Mouse (Mus musculus) embryo, embryonic 11 days (tissue): ENCODE data around the gene Ric1.
"Not testable (repeated sequence)": the region's sequence is repeated elsewhere in the genome, so short reads cannot be mapped to it uniquely, and the experiment has no call there.

Source experiments
- DNase-seq: peaks from one replicate; pipeline ENCODE4 v3.0.0-alpha.2; 2015

Ric1 gene

DNA sequence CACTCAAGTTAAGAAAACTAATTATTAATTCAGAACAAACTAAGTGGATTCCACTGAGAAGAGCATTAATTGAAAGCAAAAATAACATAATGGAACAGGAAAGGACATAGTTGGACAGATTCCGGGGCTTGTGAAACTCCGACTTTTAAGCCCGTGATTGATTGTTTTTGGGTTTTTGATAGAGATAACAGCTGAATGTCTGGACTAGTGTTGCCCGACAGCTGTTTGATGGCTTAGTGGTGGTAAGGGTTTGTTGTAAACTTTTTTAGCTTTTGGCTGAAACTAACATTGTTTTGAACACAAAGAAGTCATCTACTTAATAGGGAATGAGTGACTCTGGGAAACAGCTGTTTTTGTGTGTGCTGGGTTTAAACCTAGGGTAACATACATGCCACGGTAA is 11.9 kb downstream of the Ric1 start:
- DNase-seq, result no peak

DNA sequence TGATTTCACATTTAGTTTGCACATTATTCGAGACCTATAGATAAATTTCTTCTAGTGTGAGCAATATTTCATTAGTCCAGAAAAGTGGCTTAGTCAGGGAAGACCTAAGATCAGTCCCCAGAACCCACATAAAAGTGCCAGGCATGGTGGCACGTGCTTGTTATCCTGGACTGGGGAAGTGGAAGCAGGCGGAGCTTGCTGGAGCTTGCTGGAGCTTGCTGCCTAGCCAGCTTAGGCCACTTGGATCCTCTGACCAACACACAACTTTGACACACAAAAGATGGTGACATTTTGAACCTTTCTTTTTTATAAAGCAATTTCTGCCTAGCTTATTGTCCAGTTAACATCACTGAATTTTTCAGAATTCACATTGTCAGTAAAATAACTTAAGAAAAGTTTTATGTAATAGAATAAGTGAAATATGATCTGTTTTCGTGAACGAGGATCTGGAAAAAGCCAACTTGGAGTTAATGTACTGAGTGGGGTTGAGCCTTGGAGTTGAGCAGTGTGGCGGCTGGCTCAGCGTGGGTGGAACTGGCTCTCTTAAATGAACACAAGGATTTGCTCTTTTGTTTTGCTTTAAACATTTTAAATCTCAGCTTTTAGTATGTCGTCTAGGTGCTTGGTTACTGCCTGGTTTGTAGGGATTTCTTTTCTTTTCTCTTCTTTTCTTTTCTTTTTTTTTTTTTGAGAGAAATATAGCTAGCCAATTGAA is 20.3 kb downstream of the Ric1 start:
- DNase-seq, result no peak

DNA sequence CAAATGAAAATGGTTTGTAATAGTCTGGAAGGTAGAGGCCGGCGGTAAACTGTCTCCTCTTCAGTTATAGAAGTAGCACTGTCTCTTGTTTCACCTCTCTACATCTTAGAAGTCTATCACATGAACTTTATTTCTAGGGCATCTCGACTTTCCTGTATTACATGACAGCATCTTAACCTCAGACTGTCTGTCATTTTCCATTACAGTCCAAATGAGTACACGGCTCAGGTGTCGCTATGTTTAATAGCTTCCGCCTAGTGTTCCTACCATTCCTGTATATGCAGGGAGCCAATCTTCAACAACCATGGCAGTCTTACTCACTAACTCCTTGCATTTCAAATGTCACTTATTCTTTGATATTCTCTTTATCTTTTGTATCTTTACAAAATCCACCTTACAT is 21.9 kb downstream of the Ric1 start:
- DNase-seq, result no peak

DNA sequence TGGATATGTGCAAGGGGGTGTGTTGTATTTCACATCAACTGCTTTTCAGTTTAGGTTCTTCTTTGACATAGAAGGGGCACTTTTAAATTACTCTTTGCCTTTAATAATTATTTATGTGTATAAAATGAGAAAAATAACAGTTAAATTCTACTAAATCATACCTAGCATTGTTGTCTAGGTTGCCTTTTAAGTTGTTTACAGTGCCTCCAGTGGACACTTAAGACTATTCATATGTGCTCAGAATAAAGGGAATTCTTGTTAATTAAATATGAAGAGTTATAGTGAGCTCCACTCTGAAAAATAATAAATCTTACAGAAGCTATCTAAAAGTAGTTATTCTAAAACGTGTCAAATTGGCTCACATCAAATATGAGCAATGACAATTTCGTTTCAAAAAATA is 28.5 kb downstream of the Ric1 start:
- DNase-seq, result no peak

DNA sequence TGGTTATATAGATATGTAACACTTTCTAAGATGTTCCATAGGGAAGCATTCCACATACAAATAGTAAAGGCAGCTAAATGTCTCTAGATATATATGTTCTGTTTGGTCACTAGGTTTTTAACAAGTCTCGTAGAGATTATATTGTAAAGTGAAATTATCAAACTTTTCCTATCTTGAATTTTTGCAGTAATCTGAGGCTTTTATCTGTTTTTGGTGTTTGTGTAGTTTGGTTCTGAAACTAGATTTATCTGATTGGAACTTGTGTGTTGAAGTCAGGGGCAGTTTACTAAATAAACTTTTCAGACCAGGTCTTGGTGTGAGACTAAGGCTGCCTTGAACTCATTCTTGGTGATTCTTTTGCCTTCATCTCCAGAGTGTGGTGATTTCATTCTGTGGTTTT is 29.0 kb downstream of the Ric1 start:
- DNase-seq, result no peak

DNA sequence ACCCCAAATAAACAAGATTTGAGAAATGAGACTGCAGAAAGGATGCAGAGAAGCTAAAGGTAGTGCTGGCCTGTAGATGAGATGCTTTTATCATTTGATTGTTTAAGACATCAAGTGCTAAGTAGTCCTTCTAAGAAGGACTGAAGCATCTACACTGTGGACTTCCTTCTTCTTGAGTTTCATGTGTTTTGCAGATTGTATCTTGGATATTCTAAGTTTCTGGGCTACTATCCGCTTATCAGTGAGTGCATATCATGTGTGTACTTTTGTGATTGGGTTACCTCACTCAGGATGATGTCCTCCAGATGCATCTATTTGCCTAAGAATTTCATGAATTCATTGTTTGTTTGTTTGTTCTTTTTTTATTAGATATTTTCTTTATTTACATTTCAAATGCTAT is 29.9 kb downstream of the Ric1 start:
- DNase-seq, result not testable (repeated sequence)

DNA sequence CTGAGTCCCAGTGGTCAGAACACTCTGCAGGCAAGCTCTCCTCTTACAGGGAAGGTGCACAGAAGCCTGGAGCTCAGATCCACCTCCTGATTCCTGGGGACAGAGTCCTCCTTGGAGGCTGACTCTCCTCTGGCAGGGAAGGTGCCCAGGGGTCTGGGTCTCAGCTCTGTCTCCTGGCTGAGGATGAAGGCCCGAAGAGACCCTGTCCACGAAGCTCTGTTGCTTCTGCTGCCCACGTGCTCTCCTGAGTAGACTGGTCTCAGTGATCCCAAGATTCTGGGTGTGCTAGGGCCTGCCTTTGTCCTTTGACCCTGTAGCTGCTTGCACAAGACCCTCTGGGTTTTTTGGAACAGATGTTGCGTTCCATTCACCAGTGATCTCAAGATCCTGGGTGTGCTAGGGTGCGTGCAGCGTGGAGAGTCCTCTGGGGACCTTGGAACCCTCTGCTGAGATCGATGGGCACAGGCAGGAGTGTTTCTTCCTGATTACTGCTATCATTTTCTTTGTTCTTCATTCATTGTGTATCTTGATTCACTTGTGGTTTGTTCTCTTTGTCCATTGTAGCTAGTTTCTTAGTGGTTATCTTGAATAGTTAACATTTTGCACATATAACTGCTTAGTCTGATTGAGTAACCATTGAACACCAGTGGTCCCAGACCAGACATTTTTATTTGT is 35.2 kb downstream of the Ric1 start:
- DNase-seq, result not testable (repeated sequence)

DNA sequence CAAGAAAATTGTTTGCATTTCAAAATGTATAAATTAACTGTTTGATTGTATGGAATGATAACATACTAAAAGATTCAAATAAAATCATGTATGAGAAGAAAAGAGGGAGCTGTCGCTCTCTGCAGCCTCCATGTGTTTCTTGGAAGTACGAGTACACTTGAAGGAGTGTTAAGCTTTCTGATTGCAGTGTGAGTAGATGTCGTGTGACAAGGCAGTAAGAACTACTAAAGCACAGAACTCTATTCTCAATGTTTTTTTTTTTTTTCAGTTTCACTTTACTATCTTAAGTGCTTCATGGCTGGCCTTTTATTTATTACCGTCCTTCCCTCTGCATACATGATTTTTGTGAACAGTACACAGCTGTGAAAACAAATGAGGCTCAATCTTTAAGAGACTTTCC is 40.1 kb downstream of the Ric1 start:
- DNase-seq, result no peak

DNA sequence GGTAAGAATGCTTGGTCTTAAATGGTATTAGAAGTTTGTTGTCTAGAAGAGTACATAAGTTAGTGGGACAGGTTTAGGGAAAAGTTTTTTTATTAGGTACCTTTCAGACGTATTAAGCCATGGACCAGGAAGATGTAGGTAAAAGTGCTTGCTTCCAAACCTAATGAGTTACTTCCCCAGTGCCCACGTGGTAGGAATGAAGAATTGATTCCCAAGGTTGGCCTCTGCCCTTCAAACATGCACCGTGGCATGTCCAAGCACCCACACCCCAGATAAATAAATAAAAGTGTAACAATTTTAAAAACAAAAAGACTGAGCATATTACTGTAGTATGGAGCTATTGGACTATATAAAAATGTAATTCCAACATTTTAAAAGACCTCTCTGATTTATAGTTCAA is 40.5 kb downstream of the Ric1 start:
- no peak for DNase-seq

DNA sequence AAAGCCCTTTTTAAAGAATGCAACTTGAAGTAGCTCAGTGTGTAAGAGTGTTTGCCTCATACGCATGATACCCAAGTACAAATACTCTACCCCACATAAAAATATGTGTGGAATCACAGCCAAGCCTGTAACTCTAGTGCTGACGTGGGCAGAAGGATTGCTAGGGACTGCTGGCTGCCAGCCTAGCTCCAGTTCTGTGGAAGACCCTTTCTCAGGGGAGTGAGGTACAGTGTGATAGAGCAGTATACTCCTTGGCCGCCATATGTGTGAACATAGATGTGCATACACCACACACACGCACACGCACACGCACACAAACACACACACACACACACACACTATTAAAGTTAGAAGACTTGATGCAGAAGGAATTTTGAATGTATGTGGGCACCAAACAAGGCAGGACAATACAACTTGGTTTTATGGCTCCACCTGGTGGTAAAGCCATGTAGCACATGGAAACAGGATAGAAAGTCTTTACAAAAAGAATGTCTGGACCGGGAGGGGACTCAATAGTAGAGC is 41.2 kb downstream of the Ric1 start:
- DNase-seq, result peak; percentile 74

DNA sequence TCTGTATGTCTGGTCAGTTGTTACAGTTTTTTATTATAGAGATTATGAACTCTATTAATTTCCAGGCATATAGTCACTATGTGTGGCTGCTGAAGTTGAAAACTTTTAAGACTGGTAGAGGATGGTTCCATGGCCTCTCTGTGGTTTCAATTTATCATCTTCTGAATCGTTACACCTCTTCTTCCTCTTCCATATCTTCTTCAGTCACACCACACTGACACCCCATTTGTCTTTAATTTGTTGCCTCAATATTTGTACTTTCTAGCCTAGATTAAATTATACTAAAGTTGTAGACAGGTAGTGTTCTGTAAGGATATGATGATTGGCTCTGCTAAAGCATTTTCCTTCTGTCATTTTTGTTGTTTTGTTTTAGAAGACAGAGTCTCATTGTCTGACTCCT is 44.4 kb downstream of the Ric1 start:
- DNase-seq, result no peak

DNA sequence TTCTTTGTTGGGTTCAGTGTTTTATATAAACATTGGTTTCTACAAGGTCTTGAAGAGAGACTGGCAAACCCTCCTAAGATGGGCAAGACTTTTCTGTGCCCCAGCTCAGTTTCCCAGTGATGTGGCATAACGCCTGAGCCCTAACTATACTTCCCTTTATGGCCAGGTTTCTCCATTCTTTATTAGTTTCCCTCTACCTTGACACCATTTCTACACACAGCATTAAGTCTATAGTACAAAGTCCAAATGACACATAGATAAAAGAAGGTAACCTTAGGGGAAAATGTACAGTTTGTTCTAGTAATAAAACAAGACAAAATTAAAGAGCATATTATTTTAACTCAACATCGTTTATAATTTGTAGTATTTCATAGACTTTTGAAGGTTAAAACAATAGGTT is 60.4 kb downstream of the Ric1 start:
- no peak for DNase-seq

DNA sequence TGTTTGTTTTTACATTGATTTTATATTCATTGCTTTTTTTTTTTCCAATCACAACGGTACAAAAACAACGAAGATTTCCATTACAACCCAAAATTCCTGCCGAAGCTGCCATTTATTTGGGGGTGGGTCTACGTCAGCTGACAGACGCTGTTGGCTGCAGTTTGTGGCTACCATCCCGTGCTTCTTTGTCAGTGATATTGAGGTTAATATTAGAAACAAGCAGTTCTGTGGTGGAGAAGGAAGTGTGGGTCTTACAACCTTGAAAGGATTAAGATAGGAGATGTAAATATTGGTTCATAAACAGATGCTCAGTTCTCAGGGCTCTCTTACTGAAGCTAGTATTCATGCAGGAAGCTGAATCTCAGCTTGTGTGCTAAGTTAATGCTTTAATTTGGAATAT is 61.7 kb downstream of the Ric1 start:
- DNase-seq, result no peak

DNA sequence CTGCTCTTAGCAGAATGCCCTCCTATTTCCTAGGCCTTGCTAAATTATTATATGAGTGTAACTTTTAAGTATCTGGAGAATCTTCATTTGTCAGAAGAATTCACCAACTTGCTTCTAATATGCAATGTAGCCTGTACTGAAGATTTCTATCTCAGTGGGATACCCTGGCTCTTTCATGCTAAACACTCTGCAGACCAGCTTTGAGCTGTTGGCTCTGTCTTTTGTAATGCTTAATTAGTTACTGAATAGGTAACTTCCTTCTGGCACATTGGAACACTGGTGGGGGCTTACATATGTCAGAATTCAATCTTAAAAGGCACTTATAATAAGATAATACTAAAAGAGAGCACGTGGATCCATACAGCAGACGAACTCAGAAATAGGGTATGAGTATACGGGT is 71.7 kb downstream of the Ric1 start:
- not testable (repeated sequence) for DNase-seq

DNA sequence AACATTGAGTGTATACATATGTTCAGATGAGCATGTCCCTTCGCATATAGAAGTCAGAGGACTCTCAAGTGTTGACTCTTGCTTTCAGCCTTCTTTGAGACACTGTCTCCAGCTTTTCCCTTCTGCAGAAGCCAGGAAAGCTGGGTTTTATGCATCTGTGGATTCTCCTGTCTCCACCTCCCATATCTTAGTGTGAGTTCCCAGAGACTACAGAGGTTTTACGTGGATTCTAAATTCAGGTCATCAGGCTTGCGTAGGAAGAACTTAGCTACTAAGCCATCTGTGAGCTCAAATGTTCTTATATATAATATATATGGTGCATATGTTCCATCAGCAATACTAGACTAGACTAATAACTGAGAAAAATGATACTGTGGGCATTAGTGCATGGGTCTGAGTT is 74.2 kb downstream of the Ric1 start:
- no peak for DNase-seq

DNA sequence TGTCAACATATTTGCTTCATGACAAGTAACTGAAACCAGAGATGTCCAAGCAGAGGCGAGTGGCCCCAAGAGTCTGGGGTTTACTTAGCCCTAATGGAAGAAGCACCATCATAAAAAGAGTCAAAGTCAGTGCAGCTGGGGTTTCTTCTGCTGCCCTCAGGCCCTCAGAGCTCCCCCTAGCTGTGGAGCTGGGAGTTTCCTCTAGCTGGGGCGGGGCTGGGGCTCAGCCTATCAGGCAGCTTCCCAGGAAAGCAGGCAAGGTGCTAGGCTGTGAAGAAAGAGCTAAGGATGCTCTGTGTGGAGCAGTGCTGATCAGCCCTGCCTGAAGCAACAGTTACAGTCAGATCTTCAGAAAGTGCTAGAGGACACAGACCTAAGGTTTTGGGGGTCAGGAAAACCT is 74.9 kb downstream of the Ric1 start:
- no peak for DNase-seq

DNA sequence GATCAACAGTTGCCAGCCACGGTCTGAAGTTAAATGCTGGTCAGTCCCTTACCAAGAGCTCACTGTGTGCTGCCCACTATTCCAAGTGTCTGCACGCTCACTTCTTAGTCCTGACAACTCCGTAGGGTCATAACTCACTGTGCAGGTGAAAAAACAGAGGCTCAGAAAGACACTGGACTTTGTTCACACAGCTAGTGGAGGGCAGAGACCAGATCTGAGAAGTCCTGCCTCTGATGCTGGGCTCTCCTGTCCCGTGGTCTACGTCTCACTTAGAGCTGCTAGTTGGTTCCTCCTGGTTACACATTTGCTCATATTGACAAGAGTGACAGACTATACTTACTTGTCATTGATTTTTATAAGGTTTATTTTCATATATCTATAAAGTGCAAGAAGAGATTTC is 76.9 kb downstream of the Ric1 start:
- no peak for DNase-seq

DNA sequence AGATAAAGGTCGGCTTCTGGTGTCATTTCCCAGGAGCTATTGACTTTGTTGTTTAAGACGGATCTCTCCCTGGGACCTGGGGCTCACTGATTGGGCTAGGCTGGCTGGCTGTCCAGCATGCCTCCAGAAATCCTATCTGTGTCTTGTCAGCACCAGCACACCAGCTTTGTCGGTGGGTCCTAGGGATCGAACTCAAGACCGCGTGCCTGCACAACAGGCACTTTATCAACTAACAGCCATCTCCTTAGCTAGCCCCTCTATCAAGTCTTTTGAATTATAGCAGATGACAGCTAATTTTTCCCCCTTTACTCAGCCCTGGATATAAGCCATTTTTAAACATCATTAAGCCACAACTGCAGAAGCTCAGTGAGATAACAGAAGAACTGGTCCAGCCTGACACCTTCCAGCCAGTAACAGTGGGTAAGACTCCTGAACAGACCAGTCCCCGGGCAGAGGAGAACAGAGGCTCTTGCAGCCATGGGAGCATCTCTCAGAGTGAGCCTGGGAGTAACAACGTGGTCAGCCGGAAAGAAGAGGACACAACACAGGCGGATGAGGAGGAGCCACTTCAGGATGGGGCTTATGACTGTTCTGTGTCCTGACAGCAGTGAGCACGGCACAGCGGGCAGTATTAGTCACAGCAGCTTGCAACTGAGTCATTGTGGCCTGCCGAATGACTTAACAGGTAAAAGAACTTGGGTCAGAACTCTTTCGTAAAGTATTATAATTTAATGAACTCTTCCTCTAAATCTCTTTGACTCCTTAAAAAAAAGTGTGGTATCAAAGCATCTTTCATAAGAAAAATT is 81.7 kb downstream of the Ric1 start:
- DNase-seq, result no peak

DNA sequence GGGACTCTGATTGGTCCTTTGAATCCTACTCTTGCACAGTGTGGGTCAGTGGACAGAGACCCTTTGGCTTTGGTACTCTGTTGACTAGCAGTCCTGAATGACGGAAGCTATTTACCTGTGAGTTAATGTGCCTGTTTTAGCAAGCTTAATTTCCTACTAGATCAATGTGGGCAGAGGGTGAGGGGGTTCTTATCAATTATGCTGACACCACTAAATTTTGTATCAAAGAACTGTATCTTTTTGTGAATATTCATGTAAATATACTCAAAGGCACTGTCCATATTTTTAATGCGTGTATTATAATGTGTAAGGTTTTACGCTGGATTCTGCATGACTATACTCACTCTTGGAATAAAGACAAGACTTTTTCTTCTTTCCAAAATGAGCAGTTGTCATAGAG is 82.6 kb downstream of the Ric1 start:
- DNase-seq, result no peak

DNA sequence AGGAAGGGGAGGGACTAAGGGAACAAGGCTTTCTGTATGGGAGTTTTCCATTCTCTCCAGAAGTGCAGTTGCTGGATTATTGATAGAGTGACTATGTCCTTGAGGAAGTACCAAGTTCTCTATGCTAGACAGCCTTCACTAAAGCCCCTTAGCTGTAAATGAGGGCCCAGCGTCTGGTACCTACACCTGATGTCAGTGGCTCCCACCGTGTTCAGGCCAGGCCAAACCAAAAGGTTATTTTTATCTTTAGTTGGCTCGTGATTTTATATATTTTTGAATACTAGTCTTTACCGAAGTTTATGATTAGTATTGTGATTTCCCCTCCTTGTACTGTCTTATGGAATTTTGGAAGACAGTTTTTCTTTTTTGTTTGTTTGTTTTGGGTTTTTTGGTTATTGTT is 85.4 kb downstream of the Ric1 start:
- no peak for DNase-seq

DNA sequence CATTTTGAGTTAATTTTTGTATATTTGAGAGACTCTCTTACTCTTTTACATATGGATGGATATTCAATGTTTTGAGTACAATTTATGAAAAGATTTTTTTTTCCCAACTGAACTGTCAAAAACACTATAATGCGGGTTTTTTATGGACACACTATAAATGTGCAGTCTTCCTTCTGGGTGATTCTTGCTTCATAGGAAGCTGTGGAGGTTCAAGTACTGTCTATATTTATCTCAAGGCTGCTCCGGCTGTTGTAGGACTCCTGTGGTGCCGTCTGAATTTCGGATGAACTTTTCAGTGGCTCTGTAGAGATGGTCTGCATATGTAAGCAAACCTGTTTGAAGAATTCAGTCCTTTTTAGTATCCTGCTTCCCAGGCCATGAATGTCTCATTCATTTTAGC is 86.1 kb downstream of the Ric1 start:
- DNase-seq, result no peak

DNA sequence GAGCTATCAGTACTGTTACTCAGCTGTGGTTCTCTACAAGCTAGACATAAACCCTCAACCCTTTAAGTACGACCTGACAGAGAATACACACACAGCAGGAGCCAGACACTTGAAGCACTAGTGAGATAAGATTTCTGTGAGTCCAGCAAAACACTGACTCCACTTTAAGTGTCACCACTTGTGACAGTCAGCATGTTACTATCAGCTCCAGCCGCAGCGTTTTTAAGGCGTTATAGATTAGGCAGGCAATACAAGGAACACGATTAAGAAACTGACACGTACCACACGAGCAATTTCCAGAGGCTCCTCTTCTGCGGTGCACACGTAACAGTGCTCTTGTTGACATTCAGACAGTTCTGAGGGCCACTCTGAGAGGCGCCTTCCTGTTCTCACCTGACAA is 88.8 kb downstream of the Ric1 start:
- DNase-seq, result no peak

DNA sequence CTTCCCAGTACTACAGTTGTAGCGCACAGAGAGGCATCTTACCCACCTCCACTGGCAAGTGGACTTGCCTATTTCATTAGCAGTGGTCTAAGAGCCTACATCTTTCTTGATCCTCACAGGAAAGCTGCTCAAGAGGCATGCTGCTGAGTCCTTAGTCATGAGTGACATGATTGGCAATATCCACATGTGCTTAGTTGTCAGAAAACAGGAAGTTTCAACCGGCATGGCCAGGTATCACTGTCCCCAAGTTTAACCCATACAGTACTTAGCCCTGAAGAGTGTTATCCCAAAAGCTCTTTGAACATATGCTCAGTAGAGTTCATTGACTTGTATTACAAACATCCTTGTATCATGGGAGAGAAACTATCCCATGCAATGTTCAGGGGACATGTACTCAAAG is 90.0 kb downstream of the Ric1 start:
- no peak for DNase-seq

DNA sequence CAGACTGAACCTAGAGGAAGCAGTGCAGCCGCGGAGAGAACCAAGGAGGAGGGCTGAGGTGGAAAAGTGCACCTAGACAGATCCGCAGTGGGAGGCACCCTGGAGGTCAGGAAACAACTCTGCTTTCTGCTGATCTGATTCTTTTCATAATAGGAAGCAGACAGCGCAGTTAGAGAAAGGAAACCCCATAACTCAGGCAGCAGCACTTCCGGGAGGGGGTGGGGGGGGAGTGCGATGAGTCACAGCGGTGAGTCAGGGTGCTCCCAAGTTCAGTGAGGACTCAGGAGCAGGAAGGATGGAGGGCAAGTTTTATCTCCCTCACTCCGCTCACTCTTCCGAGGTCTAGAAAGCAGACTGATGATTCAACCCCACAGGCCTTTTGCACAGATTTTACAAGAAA is 119.0 kb downstream of the Ric1 start:
- peak; percentile 44 for DNase-seq
